In genomic region chrX:7883841-7884567, GRCm38 (mm10) we compare ENCODE assay signal across 8 mouse cellular contexts. TPM values are rescaled to one million over a fixed set of nuclear protein-coding genes. Genes with fewer than 3 reads are reported as not detected.
A peak's percentile ranks its signal among the peaks of the same experiment; 100 is the strongest.
DNase-seq lines count a peak whose midpoint lies in the region; ATAC-seq and TF ChIP-seq lines count a peak whose summit lies in the region.

Gene Slc35a2 (plus strand): TSS chrX:7884028.

- no peak for TF ChIP-seq EP300 in MEL (IDR thresholded peaks at IDR 0.05; ENCODE audit: low read depth in 1 of 2, low read length in 2 of 2)

- H3K4me1 ChIP-seq in MEL (ENCODE audit: control insufficient read depth in 1 of 2, insufficient read depth in 2 of 2, low read length in 2 of 2) = peaks cover 5 to 11% of the 10 kb centered on the region in 2 experiments
- no peaks in the 10 kb centered on the region for H3K4me1 ChIP-seq in cerebellum, adult 2 months (ENCODE audit: control insufficient read depth, insufficient read depth, low read length)
- no peaks in the 10 kb centered on the region for H3K4me1 ChIP-seq in forebrain, postnatal 0 days (ENCODE audit: insufficient read depth)
- 0 out of 2 replicates have a peak, but pooled peaks cover 6% of the 10 kb centered on the region for H3K4me1 ChIP-seq in lung, embryonic 15.5 days

- H3K79me2 ChIP-seq in MEL (ENCODE audit: control insufficient read depth, insufficient read depth, low read length, poor library complexity) = peaks cover 8% of the 10 kb centered on the region

- H3K9ac ChIP-seq in MEL (ENCODE audit: control insufficient read depth, low read depth, low read length, poor library complexity, severe bottlenecking) = peak within 1 kb of the TSS; percentile 80
- H3K9ac ChIP-seq in forebrain, postnatal 0 days = peak within 1 kb of the TSS; percentile 50
- peak within 1 kb of the TSS; percentile 32 for H3K9ac ChIP-seq in lung, embryonic 15.5 days

- H3K27ac ChIP-seq in MEL (ENCODE audit: control insufficient read depth, low read depth, low read length) = peak within 1 kb of the TSS; percentile 78
- peak within 1 kb of the TSS; percentile 94 for H3K27ac ChIP-seq in cerebellum, adult 2 months (ENCODE audit: insufficient read depth, low read length)
- H3K27ac ChIP-seq in forebrain, postnatal 0 days (ENCODE audit: low read depth, low read length) = peak within 1 kb of the TSS; percentile 82
- H3K27ac ChIP-seq in lung, embryonic 15.5 days = peak within 1 kb of the TSS; percentile 85

- peaks cover 3 to 8% of the 10 kb centered on the region in 2 experiments; a peak in 3 of 4 replicates for H3K36me3 ChIP-seq in MEL (ENCODE audit: control insufficient read depth in 1 of 2, insufficient read depth in 2 of 2, low read length in 2 of 2)
- H3K36me3 ChIP-seq in forebrain, postnatal 0 days (ENCODE audit: insufficient read depth) = 0 out of 2 replicates have a peak, but pooled peaks cover 7% of the 10 kb centered on the region
- H3K36me3 ChIP-seq in lung, embryonic 15.5 days = no peaks in the 10 kb centered on the region

- no peaks in the 10 kb centered on the region for H3K27me3 ChIP-seq in MEL (ENCODE audit: control insufficient read depth in 1 of 2, insufficient read depth in 2 of 2, low read length in 2 of 2)
- no peaks in the 10 kb centered on the region for H3K27me3 ChIP-seq in cerebellum, adult 2 months (ENCODE audit: control insufficient read depth, insufficient read depth, low read length)
- no peaks in the 10 kb centered on the region for H3K27me3 ChIP-seq in forebrain, postnatal 0 days (ENCODE audit: insufficient read depth, low read length)
- no peaks in the 10 kb centered on the region for H3K27me3 ChIP-seq in lung, embryonic 15.5 days

- TF ChIP-seq RAD21 in MEL (IDR thresholded peaks at IDR 0.05; ENCODE audit: low read depth, low read length) = no peak

- peak; percentile 88 for ATAC-seq in forebrain, postnatal 0 days
- peak; percentile 92 for ATAC-seq in lung, embryonic 15.5 days (ENCODE audit: borderline replicate concordance, extremely low read depth, low FRiP score, low TSS enrichment)

- H3K9me3 ChIP-seq in MEL (replicated peaks; ENCODE audit: insufficient read depth, low read length) = no peaks in the 10 kb centered on the region
- H3K9me3 ChIP-seq in forebrain, postnatal 0 days (ENCODE audit: low read length) = no peaks in the 10 kb centered on the region
- H3K9me3 ChIP-seq in lung, embryonic 15.5 days = no peaks in the 10 kb centered on the region

- peak within 1 kb of the TSS; percentile 51 for H3K4me2 ChIP-seq in forebrain, postnatal 0 days (ENCODE audit: low read depth)
- peak within 1 kb of the TSS; percentile 62 for H3K4me2 ChIP-seq in lung, embryonic 15.5 days

- H3K4me3 ChIP-seq in MEL (ENCODE audit: control insufficient read depth in 1 of 2, insufficient read depth in 1 of 2, low read depth in 2 of 2, low read length in 2 of 2) = peak within 1 kb of the TSS; percentile 89 to 94
- H3K4me3 ChIP-seq in cerebellum, adult 2 months (replicated peaks; ENCODE audit: insufficient read depth, low read depth, low read length) = peak within 1 kb of the TSS; percentile 99
- H3K4me3 ChIP-seq in forebrain, postnatal 0 days (ENCODE audit: low read depth, low read length) = peak within 1 kb of the TSS; percentile 52
- H3K4me3 ChIP-seq in lung, embryonic 15.5 days = peak within 1 kb of the TSS; percentile 62

- peak; percentile 93 for DNase-seq in MEL (ENCODE audit: low read depth, low spot score)
- DNase-seq in cerebellum, adult 2 months = peak; percentile 85 to 92
- peak; percentile 80 for DNase-seq in forebrain, postnatal 0 days
- peak; percentile 87 for DNase-seq in heart, postnatal 4 days
- DNase-seq in layer of hippocampus, adult 8-10 months (ENCODE audit: low spot score in 2 of 2) = peak; percentile 72 to 87
- DNase-seq in ovary, adult 18-20 months (ENCODE audit: low spot score) = peak; percentile 88
- DNase-seq in thymus, postnatal 0 days (ENCODE audit: low spot score) = peak; percentile 64

- TF ChIP-seq POLR2A in MEL (IDR thresholded peaks at IDR 0.05; ENCODE audit: control insufficient read depth in 1 of 2, insufficient read depth in 1 of 2, low read depth in 1 of 2, low read length in 2 of 2, poor library complexity in 1 of 2) = peak; percentile 63 to 78; a peak in 3 of 4 replicates
- TF ChIP-seq POLR2A in cerebellum, adult 2 months (IDR thresholded peaks at IDR 0.05; ENCODE audit: borderline replicate concordance, insufficient read depth, low read length) = peak; percentile 58

- peak in 1 of 3 experiments; percentile 14; a peak in 1 of 6 replicates for TF ChIP-seq CTCF in MEL (IDR thresholded peaks at IDR 0.05 in 2 of 3, conservative IDR thresholded peaks at IDR 0.05 in 1 of 3; ENCODE audit: control insufficient read depth in 1 of 3, insufficient read depth in 1 of 3, low read depth in 2 of 3, low read length in 3 of 3, poor library complexity in 1 of 3, severe bottlenecking in 1 of 3)
- no peak for TF ChIP-seq CTCF in cerebellum, adult 2 months (IDR thresholded peaks at IDR 0.05; ENCODE audit: borderline replicate concordance, insufficient read depth, low read depth, low read length)
- peak; percentile 20; the same call in 1 of the 2 replicates for TF ChIP-seq CTCF in forebrain, postnatal 0 days (IDR thresholded peaks at IDR 0.05; ENCODE audit: low read depth)

- WGBS in cerebellum, adult 2 months = 5% methylated on average over 41 of the region's 49 CpGs
- 31% methylated on average over 49 of the region's 49 CpGs for WGBS in forebrain, postnatal 0 days
- WGBS in lung, embryonic 15.5 days = 7% methylated on average over 44 of the region's 49 CpGs

TF ChIP-seq in MEL, 35 proteins besides CTCF, POLR2A, EP300 and RAD21:
- TF ChIP-seq TBP (IDR thresholded peaks at IDR 0.05; ENCODE audit: low read depth, low read length) = no peak
- TF ChIP-seq SIN3A (IDR thresholded peaks at IDR 0.05; ENCODE audit: low read length) = peak; percentile 95
- no peak for TF ChIP-seq MYB (IDR thresholded peaks at IDR 0.05; ENCODE audit: low read depth, low read length)
- peak; percentile 86 for TF ChIP-seq ELF1 (IDR thresholded peaks at IDR 0.05; ENCODE audit: low read depth, low read length)
- no peak for TF ChIP-seq MYC (IDR thresholded peaks at IDR 0.05; ENCODE audit: low read depth, low read length)
- no peak for TF ChIP-seq GATA1 (IDR thresholded peaks at IDR 0.05; ENCODE audit: low read depth, low read length)
- peak; percentile 73 for TF ChIP-seq POLR2AphosphoS2 (IDR thresholded peaks at IDR 0.05; ENCODE audit: low read length)
- no peak for TF ChIP-seq CHD1 (IDR thresholded peaks at IDR 0.05; ENCODE audit: low read depth, low read length)
- no peak for TF ChIP-seq NRF1 (IDR thresholded peaks at IDR 0.05; ENCODE audit: insufficient read depth, low read depth, low read length, poor library complexity, severe bottlenecking)
- TF ChIP-seq HCFC1 (IDR thresholded peaks at IDR 0.05; ENCODE audit: low read depth, low read length) = peak; percentile 83
- no peak for TF ChIP-seq RCOR1 (IDR thresholded peaks at IDR 0.05; ENCODE audit: low read depth, low read length)
- TF ChIP-seq JUND (IDR thresholded peaks at IDR 0.05; ENCODE audit: low read depth, low read length) = no peak
- no peak for TF ChIP-seq UBTF (IDR thresholded peaks at IDR 0.05; ENCODE audit: borderline replicate concordance, insufficient read depth, low read depth, low read length)
- peak; percentile 94 for TF ChIP-seq MXI1 (IDR thresholded peaks at IDR 0.05; ENCODE audit: low read depth, low read length)
- no peak for TF ChIP-seq MAZ (IDR thresholded peaks at IDR 0.05; ENCODE audit: low read depth, low read length)
- peak; percentile 73 for TF ChIP-seq NELFE (IDR thresholded peaks at IDR 0.05; ENCODE audit: low read depth, low read length)
- TF ChIP-seq MAFK (IDR thresholded peaks at IDR 0.05; ENCODE audit: borderline replicate concordance, low read depth, low read length) = no peak

RNA-seq across cellular contexts. Expression of gene Slc35a2, which starts in this region (rescaled TPM):
- 66.7 and 67.0 TPM in 2 replicates for total RNA-seq in MEL (2012; rRNA removed)
- polyA plus RNA-seq in MEL (2012; ENCODE audit: insufficient read depth in 1 of 2, insufficient read length in 2 of 2, low read depth in 1 of 2, low replicate concordance in 2 of 2, missing spikeins in 1 of 2) = 10 to 100 TPM in 1 of 2 experiments, not detected in 1; 96.0 TPM
- 40.6 and 46.8 TPM in 2 replicates for polyA plus RNA-seq in cerebellum, adult 2 months (2012; rRNA removed)
- 36.3 and 39.1 TPM in 2 replicates for total RNA-seq in forebrain, postnatal 0 days (2014; rRNA removed)
- polyA plus RNA-seq in forebrain, postnatal 0 days (2015; fragmentation: Nextera tagmentation; extraction: Ambion mirVana) = 34.5 and 40.6 TPM in 2 replicates
- 10 to 100 TPM; 15.5 to 17.7 TPM for total RNA-seq in heart, postnatal 4 days (2021)
- 10 to 100 TPM; 39.3 to 50.9 (median 41.9) TPM for total RNA-seq in layer of hippocampus, adult 8-10 months (2022)
- polyA plus RNA-seq in lung, embryonic 15.5 days (2015; fragmentation: Nextera tagmentation; extraction: Ambion mirVana) = 37.6 and 38.6 TPM in 2 replicates
- polyA plus RNA-seq in thymus, postnatal 0 days (2015; fragmentation: Nextera tagmentation; extraction: Ambion mirVana) = 24.5 and 28.3 TPM in 2 replicates

Comparison
In these comparisons a context has a peak if more than half of its experiments do, and no peak if none do; other contexts are left out.
1. Peak in every context shown above with its lines: DNase-seq, ATAC-seq, H3K4me3 ChIP-seq and H3K27ac ChIP-seq.